Mouse (Mus musculus) lung, adult 2 months (tissue): ENCODE measurements around the gene Hpn.

ENCODE experiments used
- CTCF ChIP-seq: fragments of 200-500 bp; IDR thresholded peaks from 2 replicates; pipeline ENCODE4 v1.5.1; 2011; ENCODE audit warnings: mild to moderate bottlenecking, low read length, control low read depth; ENCODE audit not compliant: insufficient read depth
- POLR2A ChIP-seq: fragments of 200-500 bp; IDR thresholded peaks from 2 replicates; pipeline ENCODE4 v1.6.1; 2011; ENCODE audit warnings: low read depth, mild to moderate bottlenecking, control low read depth, low read length, borderline replicate concordance; ENCODE audit errors: extremely low read depth

- TF ChIP-seq CTCF (no peak), POLR2A (no peak)
Measured at GRCm38 (mm10) chr7:31131866-31132265, 16.8 kb upstream of the Hpn start.
